Mouse (Mus musculus) heart, embryonic 13.5 days (tissue): ENCODE data around the gene Moap1. TPM values are rescaled to one million over a fixed set of nuclear protein-coding genes. Genes with fewer than 3 reads are reported as not detected.

Source experiments
- ATAC-seq: fragments of 200-750 bp; cut with Nextera tagmentation; 2 replicates; pipeline ENCODE4 v1.8.0; 2017; ENCODE audit warnings: moderate TSS enrichment; ENCODE audit not compliant: insufficient number of reproducible peaks, low FRiP score, low TSS enrichment; ENCODE audit errors: extremely low read depth
- H3K27ac ChIP-seq: fragments of 300-500 bp; sonication (generic); replicated peaks from 2 replicates; pipeline ENCODE4 v1.5.1; 2015; ENCODE audit warnings: moderate library complexity, mild to moderate bottlenecking, inconsistent platforms
- H3K27me3 ChIP-seq: fragments of 300-500 bp; sonication (generic); replicated peaks from 2 replicates; pipeline ENCODE4 v1.6.1; 2015; ENCODE audit warnings: mild to moderate bottlenecking, inconsistent platforms
- H3K36me3 ChIP-seq: fragments of 300-500 bp; sonication (generic); 2 replicates; pipeline ENCODE4 v1.6.1; 2015; ENCODE audit warnings: mild to moderate bottlenecking, inconsistent platforms
- H3K4me1 ChIP-seq: fragments of 300-500 bp; sonication (generic); 2 replicates; pipeline ENCODE4 v1.6.1; 2015; ENCODE audit warnings: inconsistent platforms
- H3K4me2 ChIP-seq: fragments of 300-500 bp; sonication (generic); 2 replicates; pipeline ENCODE4 v1.6.1; 2015; ENCODE audit warnings: inconsistent platforms, mild to moderate bottlenecking, moderate library complexity
- H3K4me3 ChIP-seq: fragments of 300-500 bp; sonication (generic); 2 replicates; pipeline ENCODE4 v1.5.1; 2015; ENCODE audit warnings: moderate library complexity, mild to moderate bottlenecking, inconsistent platforms
- H3K9ac ChIP-seq: fragments of 300-500 bp; sonication (generic); 2 replicates; pipeline ENCODE4 v1.6.1; 2015; ENCODE audit warnings: inconsistent platforms, mild to moderate bottlenecking, moderate library complexity
- H3K9me3 ChIP-seq: fragments of 300-500 bp; sonication (generic); 2 replicates; pipeline ENCODE4 v1.6.1; 2016; ENCODE audit warnings: inconsistent platforms
- WGBS: fragments of 180-500 bp; shearing (Covaris S2); methylation state at CpG from one replicate; pipeline ENCODE4 v1.1.7; 2015; ENCODE audit warnings: mixed read lengths; 5-methylcytosine and 5-hydroxymethylcytosine counted together
- polyA plus RNA-seq: library from polyadenylated mRNA; unstranded; fragments of >200 nt; fragmentation: Nextera tagmentation; extraction: Ambion mirVana; gene quantifications from 2 replicates; pipeline ENCODE4 v1.2.1, GENCODE M21; 2015

The Moap1 gene
- polyA plus RNA-seq, 1 experiment from 2014 or later = 17.9 TPM

- Histone ChIP-seq H3K9me3 (no peaks in the 10 kb centered on the region), H3K27me3 (no peaks in the 10 kb centered on the region), H3K9ac (no peak overlapping the region), H3K4me2 (no peak overlapping the region), H3K4me3 (no peak overlapping the region), H3K36me3 (peaks cover 4% of the 10 kb centered on the region; the same call in 1 of the 2 replicates), H3K27ac (no peak overlapping the region), H3K4me1 (peaks cover 27% of the 10 kb centered on the region)
- ATAC-seq = no peak
- WGBS = 61% methylated on average over 3 of the region's 3 CpGs
Measured at GRCm38 (mm10) chr12:102740285-102740684, 3.2 kb downstream of the Moap1 start.

GRCm38 (mm10) chr12:102739096-102739495 lies 4.4 kb downstream of the Moap1 start:
- Histone ChIP-seq H3K36me3 (peaks cover 4% of the 10 kb centered on the region; the same call in 1 of the 2 replicates), H3K27me3 (no peaks in the 10 kb centered on the region), H3K4me3 (no peak overlapping the region), H3K4me1 (peaks cover 18% of the 10 kb centered on the region), H3K9ac (0 out of 2 replicates have a peak overlapping the region, but pooled peaks have one; percentile 28), H3K4me2 (no peak overlapping the region), H3K27ac (no peak overlapping the region), H3K9me3 (no peaks in the 10 kb centered on the region)
- ATAC-seq = no peak
- WGBS = 49% methylated on average over 5 of the region's 5 CpGs

- 2% methylated on average over 5 of the region's 5 CpGs for WGBS
- ATAC-seq = no peak
- Histone ChIP-seq H3K9ac (no peak overlapping the region), H3K36me3 (no peaks in the 10 kb centered on the region), H3K9me3 (no peaks in the 10 kb centered on the region), H3K4me3 (no peak overlapping the region), H3K4me1 (peaks cover 19% of the 10 kb centered on the region), H3K4me2 (no peak overlapping the region), H3K27me3 (no peaks in the 10 kb centered on the region), H3K27ac (no peak overlapping the region)
Measured at GRCm38 (mm10) chr12:102733381-102733780, 10.1 kb downstream of the Moap1 start.

GRCm38 (mm10) chr12:102730798-102731619 lies 12.5 kb downstream of the Moap1 start:
- ATAC-seq = no peak
- Histone ChIP-seq H3K4me2 (peak overlapping the region; percentile 61), H3K27me3 (no peaks in the 10 kb centered on the region), H3K4me1 (peaks cover 19% of the 10 kb centered on the region), H3K4me3 (peak overlapping the region; percentile 33; the same call in 1 of the 2 replicates), H3K27ac (0 out of 2 replicates have a peak overlapping the region, but pooled peaks have one; percentile 24), H3K36me3 (no peaks in the 10 kb centered on the region), H3K9me3 (no peaks in the 10 kb centered on the region), H3K9ac (0 out of 2 replicates have a peak overlapping the region, but pooled peaks have one; percentile 2)
- WGBS = 37% methylated on average over 16 of the region's 16 CpGs

- Histone ChIP-seq H3K4me3 (peak overlapping the region; percentile 33), H3K27ac (0 out of 2 replicates have a peak overlapping the region, but pooled peaks have one; percentile 24), H3K4me2 (peak overlapping the region; percentile 61), H3K27me3 (no peaks in the 10 kb centered on the region), H3K9ac (peak overlapping the region; percentile 21; the same call in 1 of the 2 replicates), H3K4me1 (peaks cover 22% of the 10 kb centered on the region), H3K36me3 (no peaks in the 10 kb centered on the region), H3K9me3 (no peaks in the 10 kb centered on the region)
- 39% methylated on average over 26 of the region's 26 CpGs for WGBS
- peak; percentile 71; the same call in 1 of the 2 replicates for ATAC-seq
Measured at GRCm38 (mm10) chr12:102729855-102730797, 13.3 kb downstream of the Moap1 start.

- Histone ChIP-seq H3K9me3 (no peaks in the 10 kb centered on the region), H3K9ac (no peak overlapping the region), H3K4me2 (no peak overlapping the region), H3K27ac (no peak overlapping the region), H3K36me3 (no peaks in the 10 kb centered on the region), H3K4me3 (no peak overlapping the region), H3K27me3 (no peaks in the 10 kb centered on the region), H3K4me1 (peaks cover 20% of the 10 kb centered on the region)
- ATAC-seq = no peak
- 64% methylated on average over 7 of the region's 7 CpGs for WGBS
Measured at GRCm38 (mm10) chr12:102725761-102726175, 17.7 kb downstream of the Moap1 start.

- no peaks in the 10 kb centered on the region for H3K27me3 ChIP-seq
- no peak for ATAC-seq
- no peaks in the 10 kb centered on the region for H3K9me3 ChIP-seq
- H3K4me2 ChIP-seq = no peak overlapping the region
- no peak overlapping the region for H3K4me3 ChIP-seq
- peaks cover 14% of the 10 kb centered on the region for H3K4me1 ChIP-seq
- no peak overlapping the region for H3K27ac ChIP-seq
- WGBS = 85% methylated on average over 6 of the region's 6 CpGs
- H3K36me3 ChIP-seq = no peaks in the 10 kb centered on the region
- H3K9ac ChIP-seq = no peak overlapping the region
Measured at GRCm38 (mm10) chr12:102725146-102725545, 18.3 kb downstream of the Moap1 start.

- H3K4me3 ChIP-seq = no peak overlapping the region
- H3K27me3 ChIP-seq = no peaks in the 10 kb centered on the region
- H3K9me3 ChIP-seq = no peaks in the 10 kb centered on the region
- ATAC-seq = no peak
- no peak overlapping the region for H3K4me2 ChIP-seq
- 46% methylated on average over 6 of the region's 6 CpGs for WGBS
- H3K4me1 ChIP-seq = peaks cover 12% of the 10 kb centered on the region; the same call in 1 of the 2 replicates
- H3K27ac ChIP-seq = peak overlapping the region; percentile 32; the same call in 1 of the 2 replicates
- H3K9ac ChIP-seq = no peak overlapping the region; the same call in 1 of the 2 replicates
- no peaks in the 10 kb centered on the region for H3K36me3 ChIP-seq
Measured at GRCm38 (mm10) chr12:102723861-102724260, 19.6 kb downstream of the Moap1 start.

- WGBS = 78% methylated on average over 8 of the region's 8 CpGs
- H3K9ac ChIP-seq = no peak overlapping the region
Measured at GRCm38 (mm10) chr12:102722966-102723365, 20.5 kb downstream of the Moap1 start.

GRCm38 (mm10) chr12:102722451-102722850 lies 21.0 kb downstream of the Moap1 start:
- peaks cover 14% of the 10 kb centered on the region; the same call in 1 of the 2 replicates for H3K4me1 ChIP-seq
- H3K9me3 ChIP-seq = no peaks in the 10 kb centered on the region
- ATAC-seq = no peak
- H3K27ac ChIP-seq = no peak overlapping the region
- no peaks in the 10 kb centered on the region for H3K36me3 ChIP-seq
- H3K4me3 ChIP-seq = no peak overlapping the region
- H3K9ac ChIP-seq = no peak overlapping the region
- 55% methylated on average over 11 of the region's 11 CpGs for WGBS
- no peaks in the 10 kb centered on the region for H3K27me3 ChIP-seq
- no peak overlapping the region for H3K4me2 ChIP-seq

More at GRCm38 (mm10) chr12:102722966-102723365, 20.5 kb downstream of the Moap1 start:
- Histone ChIP-seq H3K36me3 (no peaks in the 10 kb centered on the region), H3K27ac (no peak overlapping the region), H3K4me1 (peaks cover 12% of the 10 kb centered on the region; the same call in 1 of the 2 replicates), H3K27me3 (no peaks in the 10 kb centered on the region), H3K4me3 (no peak overlapping the region), H3K4me2 (no peak overlapping the region), H3K9me3 (no peaks in the 10 kb centered on the region)
- ATAC-seq = no peak
